Mouse (Mus musculus): ENCODE measurements at regions not wholly inside any gene's neighbourhood (a gene's known extent, or its start where the extent isn't known, plus 50 kb on each side); places are given as distances from the start of the nearest gene placed in this dataset.

- no peak for DNase-seq (ENCODE audit: low spot score in 2 of 2)
Observed at GRCm38 (mm10) chr1:51531360-51531759, 53.1 kb upstream of the Nabp1 start.

GRCm38 (mm10) chr1:51530191-51530926 lies 52.1 kb upstream of the Nabp1 start:
- no peak for DNase-seq (ENCODE audit: low spot score in 2 of 2)

- no peak for DNase-seq (ENCODE audit: low spot score in 2 of 2)
Observed at GRCm38 (mm10) chr1:51529653-51530052, 51.4 kb upstream of the Nabp1 start.

- DNase-seq (ENCODE audit: low spot score in 2 of 2), result no peak
Observed at GRCm38 (mm10) chr1:51528671-51529070, 50.4 kb upstream of the Nabp1 start.

Data from left cerebral cortex, adult 9 months (tissue).